Mouse (Mus musculus) hindbrain, embryonic 11.5 days (tissue): Measurements from ENCODE around the gene Psmb7. TPM values are rescaled to one million over a fixed set of nuclear protein-coding genes. Genes with fewer than 3 reads are reported as not detected.
A peak's percentile ranks its signal among the peaks of the same experiment; 100 is the strongest.

Experiments used
- ATAC-seq: fragments of 200-750 bp; cut with Nextera tagmentation; 2 replicates; pipeline ENCODE4 v1.8.0; 2017; ENCODE audit warnings: mild to moderate bottlenecking, moderate TSS enrichment, moderate library complexity; ENCODE audit not compliant: low FRiP score
- DNase-seq: peaks from one replicate; pipeline ENCODE4 v3.0.0-alpha.2; 2015; ENCODE audit warnings: low spot score
- H3K27ac ChIP-seq: fragments of 300-500 bp; sonication (generic); 2 replicates; pipeline ENCODE4 v1.5.1; 2014; ENCODE audit warnings: mild to moderate bottlenecking, low read depth, low read length
- H3K27me3 ChIP-seq: fragments of 300-500 bp; sonication (generic); 2 replicates; pipeline ENCODE4 v1.6.1; 2014; ENCODE audit warnings: mild to moderate bottlenecking, low read length, moderate library complexity, mixed read lengths; ENCODE audit not compliant: control insufficient read depth, insufficient read depth
- H3K36me3 ChIP-seq: fragments of 300-500 bp; sonication (generic); 2 replicates; pipeline ENCODE4 v1.6.1; 2014; ENCODE audit warnings: mild to moderate bottlenecking, low read length, moderate library complexity, mixed read lengths; ENCODE audit not compliant: control insufficient read depth, insufficient read depth
- H3K4me1 ChIP-seq: fragments of 300-500 bp; sonication (generic); replicated peaks from 2 replicates; pipeline ENCODE4 v1.6.1; 2014; ENCODE audit warnings: low read length, mixed read lengths; ENCODE audit not compliant: control insufficient read depth, insufficient read depth
- H3K4me2 ChIP-seq: fragments of 300-500 bp; sonication (generic); replicated peaks from 2 replicates; pipeline ENCODE4 v1.6.1; 2014; ENCODE audit warnings: mild to moderate bottlenecking, low read depth, low read length
- H3K4me3 ChIP-seq: fragments of 300-500 bp; sonication (generic); 2 replicates; pipeline ENCODE4 v1.5.1; 2014; ENCODE audit warnings: low read depth, low read length
- H3K9ac ChIP-seq: fragments of 300-500 bp; sonication (generic); 2 replicates; pipeline ENCODE4 v1.6.1; 2014; ENCODE audit warnings: low read depth, low read length
- H3K9me3 ChIP-seq: fragments of 300-500 bp; sonication (generic); 2 replicates; pipeline ENCODE4 v1.6.1; 2016; ENCODE audit warnings: low read length; ENCODE audit not compliant: control insufficient read depth
- WGBS: fragments of 180-500 bp; shearing (Covaris S2); extraction: QIAGEN DNeasy Blood & Tissue Kit; methylation state at CpG from one replicate; pipeline ENCODE4 v1.1.7; 2014; 5-methylcytosine and 5-hydroxymethylcytosine counted together
- polyA plus RNA-seq: library from polyadenylated mRNA; unstranded; fragments of >200 nt; fragmentation: Nextera tagmentation; extraction: Ambion mirVana; gene quantifications from 2 replicates; pipeline ENCODE4 v1.2.1, GENCODE M21; 2014

The Psmb7 gene
- polyA plus RNA-seq, 1 experiment from 2014 or later: 355 TPM

GRCm38 (mm10) chr2:38652098-38652497 is 8.2 kb upstream of the Psmb7 start:
- no peak overlapping the region for H3K4me3 ChIP-seq
- H3K4me2 ChIP-seq: no peak overlapping the region
- no peak for DNase-seq
- no peaks in the 10 kb centered on the region for H3K9me3 ChIP-seq
- H3K9ac ChIP-seq: no peak overlapping the region
- no peak for ATAC-seq
- 81% methylated on average over 7 of the region's 7 CpGs for WGBS
- H3K27me3 ChIP-seq: 0 out of 2 replicates have a peak, but pooled peaks cover 2% of the 10 kb centered on the region
- no peaks in the 10 kb centered on the region for H3K4me1 ChIP-seq
- H3K27ac ChIP-seq: no peak overlapping the region
- H3K36me3 ChIP-seq: no peaks in the 10 kb centered on the region

- 0 out of 2 replicates have a peak, but pooled peaks cover 2% of the 10 kb centered on the region for H3K27me3 ChIP-seq
- 89% methylated on average over 1 of the region's 1 CpGs for WGBS
- no peak overlapping the region for H3K9ac ChIP-seq
- H3K4me3 ChIP-seq: no peak overlapping the region
- no peak for ATAC-seq
- H3K36me3 ChIP-seq: no peaks in the 10 kb centered on the region
- no peak overlapping the region for H3K4me2 ChIP-seq
- no peak for DNase-seq
- H3K27ac ChIP-seq: no peak overlapping the region
- H3K4me1 ChIP-seq: no peaks in the 10 kb centered on the region
- no peaks in the 10 kb centered on the region for H3K9me3 ChIP-seq
Measured at GRCm38 (mm10) chr2:38650340-38650739, 6.5 kb upstream of the Psmb7 start.

GRCm38 (mm10) chr2:38647661-38648060 is 3.8 kb upstream of the Psmb7 start:
- no peak overlapping the region for H3K4me3 ChIP-seq
- no peak overlapping the region for H3K4me2 ChIP-seq
- ATAC-seq (no peak), DNase-seq (no peak)
- no peak overlapping the region for H3K27ac ChIP-seq
- 0 out of 2 replicates have a peak, but pooled peaks cover 2% of the 10 kb centered on the region for H3K27me3 ChIP-seq
- 85% methylated on average over 7 of the region's 7 CpGs for WGBS
- no peaks in the 10 kb centered on the region for H3K9me3 ChIP-seq
- no peak overlapping the region for H3K9ac ChIP-seq
- H3K4me1 ChIP-seq: no peaks in the 10 kb centered on the region
- no peaks in the 10 kb centered on the region for H3K36me3 ChIP-seq

- ATAC-seq: no peak
- Histone ChIP-seq H3K4me3 (no peak overlapping the region), H3K36me3 (no peaks in the 10 kb centered on the region), H3K9ac (no peak overlapping the region), H3K27ac (no peak overlapping the region), H3K9me3 (no peaks in the 10 kb centered on the region), H3K4me2 (no peak overlapping the region), H3K27me3 (0 out of 2 replicates have a peak, but pooled peaks cover 2% of the 10 kb centered on the region), H3K4me1 (no peaks in the 10 kb centered on the region)
- DNase-seq: no peak
- WGBS: 72% methylated on average over 8 of the region's 8 CpGs
Measured at GRCm38 (mm10) chr2:38647201-38647606, 3.3 kb upstream of the Psmb7 start.

DNA sequence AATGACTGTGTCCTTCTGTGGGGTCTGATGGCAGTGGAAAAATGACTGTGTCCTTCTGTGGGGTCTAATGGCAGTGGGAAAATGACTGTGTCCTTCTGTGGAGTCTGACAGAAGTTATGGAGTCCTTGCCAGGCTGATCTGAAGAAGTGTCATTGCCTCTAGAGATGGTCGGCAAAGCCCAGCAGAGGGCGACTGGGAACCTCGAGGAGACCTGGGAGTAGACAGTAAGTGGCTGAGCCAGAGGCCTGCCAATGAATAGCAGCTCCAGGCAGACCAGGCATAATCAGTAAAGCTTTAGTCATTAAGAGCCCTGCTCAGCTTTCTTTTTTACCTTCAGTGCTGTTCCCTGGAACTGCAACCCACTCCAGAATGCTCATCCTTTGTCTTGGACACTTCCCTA is 2.0 kb upstream of the Psmb7 start:
- DNase-seq (peak; percentile 78), ATAC-seq (peak; percentile 59; the same call in 1 of the 2 replicates)
- Histone ChIP-seq H3K9me3 (no peaks in the 10 kb centered on the region), H3K4me2 (no peak overlapping the region), H3K4me3 (no peak overlapping the region), H3K4me1 (no peaks in the 10 kb centered on the region), H3K27me3 (no peaks in the 10 kb centered on the region), H3K36me3 (no peaks in the 10 kb centered on the region), H3K9ac (no peak overlapping the region), H3K27ac (no peak overlapping the region)
- WGBS: 0% methylated on average over 3 of the region's 3 CpGs

GRCm38 (mm10) chr2:38641761-38642160 is 2.1 kb downstream of the Psmb7 start:
- no peak overlapping the region for H3K27ac ChIP-seq
- no peak overlapping the region for H3K4me2 ChIP-seq
- no peak for ATAC-seq
- H3K4me3 ChIP-seq: no peak overlapping the region
- H3K9me3 ChIP-seq: no peaks in the 10 kb centered on the region
- no peaks in the 10 kb centered on the region for H3K27me3 ChIP-seq
- WGBS: 97% methylated on average over 1 of the region's 1 CpGs
- H3K36me3 ChIP-seq: 0 out of 2 replicates have a peak, but pooled peaks cover 2% of the 10 kb centered on the region
- H3K4me1 ChIP-seq: no peaks in the 10 kb centered on the region
- no peak overlapping the region for H3K9ac ChIP-seq
- no peak for DNase-seq

DNA sequence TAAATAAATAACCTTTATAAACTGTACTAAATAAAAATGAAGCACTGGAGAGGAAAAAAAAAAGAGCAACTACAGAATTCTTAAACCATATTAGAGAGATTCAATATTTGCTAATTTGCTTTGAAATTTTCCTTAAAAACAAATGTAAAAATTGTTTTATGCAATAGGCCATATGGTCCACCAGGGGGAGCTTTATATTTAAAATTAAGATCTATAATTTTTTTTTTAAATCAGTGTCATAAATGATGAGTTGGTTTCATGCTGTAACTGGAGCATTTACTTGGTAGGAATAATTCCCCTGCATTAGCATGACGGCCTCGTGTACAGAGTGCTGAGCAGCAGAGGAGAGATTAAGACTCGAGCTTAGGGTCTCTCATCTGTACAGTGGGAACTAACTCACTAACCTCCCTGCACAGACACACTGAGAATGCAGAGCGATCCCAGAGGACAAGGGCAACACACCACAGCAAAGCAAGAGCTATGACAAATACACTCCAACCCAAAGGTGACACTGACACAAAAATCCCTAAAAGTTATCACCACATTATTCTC is 6.1 kb downstream of the Psmb7 start:
- Histone ChIP-seq H3K4me2 (no peak overlapping the region), H3K27ac (no peak overlapping the region), H3K36me3 (0 out of 2 replicates have a peak, but pooled peaks cover 5% of the 10 kb centered on the region), H3K27me3 (no peaks in the 10 kb centered on the region), H3K9me3 (no peaks in the 10 kb centered on the region), H3K9ac (no peak overlapping the region), H3K4me3 (no peak overlapping the region), H3K4me1 (no peaks in the 10 kb centered on the region)
- WGBS: 87% methylated on average over 4 of the region's 4 CpGs
- DNase-seq (no peak), ATAC-seq (no peak)

DNA sequence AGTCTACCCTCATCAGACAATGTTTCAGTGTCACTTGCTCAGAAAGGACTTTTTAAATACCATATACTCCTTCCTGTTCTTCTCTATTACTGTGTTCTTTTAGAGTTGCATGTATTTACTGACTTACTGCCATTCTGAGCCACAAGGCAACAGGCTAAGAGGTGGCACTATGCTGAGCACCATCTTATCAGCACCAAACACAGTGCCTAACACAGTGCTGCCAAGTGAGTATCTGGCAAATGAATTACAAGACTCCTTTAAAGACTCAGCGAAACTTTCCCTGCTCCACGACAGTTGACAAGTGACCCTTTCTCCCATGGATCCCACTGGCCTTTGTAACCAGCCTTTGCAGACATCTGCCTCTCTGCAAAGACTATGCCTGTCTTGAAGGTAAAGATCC is 13.3 kb downstream of the Psmb7 start:
- no peak overlapping the region for H3K9ac ChIP-seq
- no peak overlapping the region for H3K27ac ChIP-seq
- 88% methylated on average over 2 of the region's 2 CpGs for WGBS
- no peak overlapping the region for H3K4me2 ChIP-seq
- no peak for DNase-seq
- H3K9me3 ChIP-seq: no peaks in the 10 kb centered on the region
- no peak overlapping the region for H3K4me3 ChIP-seq
- no peak for ATAC-seq
- H3K27me3 ChIP-seq: no peaks in the 10 kb centered on the region
- H3K4me1 ChIP-seq: no peaks in the 10 kb centered on the region
- H3K36me3 ChIP-seq: 0 out of 2 replicates have a peak, but pooled peaks cover 7% of the 10 kb centered on the region

GRCm38 (mm10) chr2:38629451-38629850 is 14.4 kb downstream of the Psmb7 start:
- H3K27ac ChIP-seq: no peak overlapping the region
- no peaks in the 10 kb centered on the region for H3K4me1 ChIP-seq
- no peak for DNase-seq
- WGBS: 92% methylated on average over 3 of the region's 3 CpGs
- H3K36me3 ChIP-seq: 0 out of 2 replicates have a peak, but pooled peaks cover 7% of the 10 kb centered on the region
- ATAC-seq: no peak
- no peak overlapping the region for H3K4me2 ChIP-seq
- H3K4me3 ChIP-seq: no peak overlapping the region
- H3K27me3 ChIP-seq: no peaks in the 10 kb centered on the region
- no peaks in the 10 kb centered on the region for H3K9me3 ChIP-seq
- H3K9ac ChIP-seq: no peak overlapping the region
